Mouse (Mus musculus) cerebellum, adult (tissue): ENCODE measurements around the gene Borcs7.
"Not testable (repeated sequence)": the region's sequence is repeated elsewhere in the genome, so short reads cannot be mapped to it uniquely, and the experiment has no call there.

ENCODE experiments used
- ATAC-seq: cut with Nextera tagmentation; 2 replicates; pipeline ENCODE4 v1.9.2; 2017; ENCODE audit warnings: mild to moderate bottlenecking, moderate library complexity, mixed read lengths; ENCODE audit not compliant: insufficient number of reproducible peaks, low FRiP score, low TSS enrichment

The Borcs7 gene

DNA sequence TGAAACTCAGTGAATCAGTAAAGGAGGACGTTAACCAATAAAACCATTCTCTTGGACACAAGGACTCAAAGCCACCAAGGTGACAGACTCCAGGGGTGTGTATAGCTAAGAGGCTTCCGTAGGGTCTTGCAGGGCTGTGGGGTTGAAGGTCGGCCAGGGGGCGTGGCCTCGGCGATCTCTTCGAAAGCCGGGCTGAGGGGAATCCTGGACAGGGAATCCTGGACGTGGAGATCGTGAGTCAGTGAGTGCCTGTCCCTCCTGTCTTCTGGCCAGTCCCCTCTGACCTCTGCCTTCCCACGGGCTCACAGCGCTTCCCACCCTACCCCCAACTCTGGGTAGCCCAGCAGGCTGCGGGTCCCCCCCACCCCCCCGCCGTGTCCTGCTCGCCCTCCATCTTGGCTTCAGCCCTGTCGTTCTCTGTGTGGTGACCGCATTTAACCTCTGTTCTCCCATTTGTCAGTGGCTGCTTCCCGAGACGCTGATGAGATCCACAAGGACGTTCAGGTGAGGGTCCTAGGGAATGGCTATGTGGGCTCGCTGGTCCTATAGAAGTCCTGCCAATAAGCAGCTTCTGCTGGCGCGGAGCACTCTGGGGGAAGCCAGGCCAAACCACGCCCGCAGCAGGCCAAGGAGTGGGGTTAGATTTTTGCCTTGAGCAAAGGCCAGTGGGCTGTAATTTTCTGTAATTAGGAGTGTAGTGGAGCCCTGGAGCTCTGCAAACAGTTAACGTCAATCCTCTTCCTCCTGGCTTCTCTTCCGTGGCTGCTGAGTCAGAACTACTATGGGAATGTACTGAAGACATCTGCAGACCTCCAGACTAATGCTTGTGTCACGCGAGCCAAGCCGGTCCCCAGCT is 17.8 kb downstream of the Borcs7 start, which contains the start of gene As3mt:
TSS of gene As3mt (plus strand) at position 163 of the 856 bp plus-strand sequence.
- no peak for ATAC-seq

DNA sequence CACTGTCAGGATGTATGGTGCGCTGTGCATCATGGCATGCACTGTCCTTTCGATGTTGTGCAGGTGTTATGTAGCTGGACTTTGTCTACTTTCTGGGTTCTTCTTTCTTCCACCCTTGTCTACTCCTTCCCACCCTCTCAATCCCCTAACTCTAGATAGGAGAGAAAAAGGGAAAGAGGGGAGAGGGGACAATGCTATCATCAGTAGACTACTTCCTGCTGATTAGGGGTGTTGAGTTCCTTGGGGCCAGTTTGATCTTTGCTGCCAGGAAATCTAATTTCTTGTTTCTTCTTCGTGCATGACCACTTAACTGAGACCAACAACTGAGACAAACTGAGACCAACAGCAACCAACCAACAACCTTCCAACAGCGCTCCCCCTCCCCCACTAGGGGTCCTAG is 20.9 kb downstream of the Borcs7 start:
- ATAC-seq, result no peak

DNA sequence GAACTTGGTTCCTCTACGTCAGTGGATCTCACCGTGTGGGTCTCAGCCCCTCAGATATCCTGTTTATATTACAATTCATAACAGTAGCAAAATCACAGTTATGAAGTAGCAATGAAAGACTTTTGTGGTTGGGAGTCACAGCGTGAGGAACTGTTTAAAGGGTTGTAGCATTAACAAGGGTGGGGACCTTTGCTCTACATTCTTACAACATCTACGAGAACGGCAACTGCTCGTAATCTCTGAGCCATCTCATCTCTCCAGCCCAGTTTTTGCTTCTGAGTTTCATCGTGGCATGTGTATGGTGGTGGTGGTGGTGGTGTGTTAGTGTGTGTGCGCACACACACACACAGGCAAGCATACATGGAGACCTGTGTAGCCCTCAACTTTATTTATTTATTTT is 24.5 kb downstream of the Borcs7 start:
- no peak for ATAC-seq

DNA sequence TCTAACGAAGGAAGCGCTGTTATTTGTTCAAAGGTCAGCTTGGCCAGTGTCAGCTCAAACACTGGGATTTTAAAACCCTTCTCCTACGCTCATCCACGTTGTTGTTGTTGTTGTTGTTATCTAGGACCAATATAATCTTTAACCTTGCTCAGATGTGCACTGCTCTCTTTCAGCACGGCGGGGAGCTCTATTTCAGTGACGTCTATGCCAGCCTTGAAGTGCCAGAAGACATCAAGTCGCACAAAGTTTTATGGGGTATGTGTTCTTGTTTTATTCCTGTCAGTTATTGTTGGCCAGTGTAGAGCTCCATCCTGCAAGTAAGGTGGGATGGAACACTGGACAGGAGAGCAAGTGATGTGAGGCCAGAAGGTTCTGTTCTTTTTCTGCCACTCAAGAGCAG is 25.3 kb downstream of the Borcs7 start:
- no peak for ATAC-seq

DNA sequence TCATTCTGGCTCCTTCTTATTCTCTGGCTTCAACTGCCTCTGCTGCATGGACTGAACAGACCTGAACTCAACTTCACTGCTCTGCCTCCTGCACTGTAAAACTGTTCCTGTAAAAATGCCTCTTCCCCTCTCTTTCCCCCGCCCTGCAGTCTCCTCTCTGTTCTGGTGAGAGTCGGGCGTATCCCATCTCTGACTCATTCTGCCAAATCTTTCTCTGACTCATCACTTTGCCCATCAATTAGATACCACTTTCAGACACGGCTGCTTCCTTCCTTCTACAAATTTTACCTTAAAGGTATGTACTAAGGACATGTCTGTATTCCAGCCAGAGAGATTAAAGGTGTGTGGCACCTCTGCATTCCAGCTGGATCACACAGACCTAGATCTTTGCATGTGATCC is 28.4 kb downstream of the Borcs7 start:
- ATAC-seq, result no peak

DNA sequence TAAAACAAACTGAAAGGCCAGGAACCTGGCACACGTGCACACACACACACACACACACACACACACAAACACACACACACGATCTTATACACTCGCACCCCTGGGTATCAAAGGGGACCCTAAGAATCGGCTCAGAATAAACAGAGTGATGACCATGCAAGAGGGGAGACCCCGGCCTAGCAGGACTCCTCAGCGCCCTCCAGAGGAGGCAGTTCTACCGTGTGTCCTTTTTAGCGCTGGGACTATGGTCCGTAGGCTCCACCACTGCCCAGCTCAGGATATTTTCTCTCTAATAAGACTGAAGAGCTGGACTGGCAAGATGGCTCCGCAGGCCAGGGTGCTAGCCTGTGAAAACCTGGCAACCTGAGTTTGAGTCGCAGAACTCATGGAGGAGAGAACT is 34.7 kb downstream of the Borcs7 start:
- ATAC-seq, result no peak

DNA sequence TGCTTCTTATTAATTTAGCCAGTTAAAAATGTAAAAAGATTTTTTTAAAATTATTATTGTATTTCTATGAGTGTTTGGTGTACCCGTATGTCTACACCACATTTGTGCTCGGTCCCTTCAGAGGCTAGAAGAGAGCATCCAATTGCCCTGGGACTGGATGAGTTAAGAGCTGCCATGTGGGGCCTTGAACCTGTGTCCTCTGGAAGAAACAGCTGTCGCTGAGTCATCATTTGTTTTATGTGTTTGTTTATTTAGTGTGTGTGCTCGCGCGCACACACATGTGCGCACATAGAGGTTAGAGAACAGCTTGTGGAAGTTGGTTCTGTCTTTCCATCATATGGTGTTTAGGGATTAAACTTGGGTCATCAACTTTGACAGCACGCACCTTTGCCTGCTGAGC is 36.4 kb downstream of the Borcs7 start:
- ATAC-seq, result no peak

DNA sequence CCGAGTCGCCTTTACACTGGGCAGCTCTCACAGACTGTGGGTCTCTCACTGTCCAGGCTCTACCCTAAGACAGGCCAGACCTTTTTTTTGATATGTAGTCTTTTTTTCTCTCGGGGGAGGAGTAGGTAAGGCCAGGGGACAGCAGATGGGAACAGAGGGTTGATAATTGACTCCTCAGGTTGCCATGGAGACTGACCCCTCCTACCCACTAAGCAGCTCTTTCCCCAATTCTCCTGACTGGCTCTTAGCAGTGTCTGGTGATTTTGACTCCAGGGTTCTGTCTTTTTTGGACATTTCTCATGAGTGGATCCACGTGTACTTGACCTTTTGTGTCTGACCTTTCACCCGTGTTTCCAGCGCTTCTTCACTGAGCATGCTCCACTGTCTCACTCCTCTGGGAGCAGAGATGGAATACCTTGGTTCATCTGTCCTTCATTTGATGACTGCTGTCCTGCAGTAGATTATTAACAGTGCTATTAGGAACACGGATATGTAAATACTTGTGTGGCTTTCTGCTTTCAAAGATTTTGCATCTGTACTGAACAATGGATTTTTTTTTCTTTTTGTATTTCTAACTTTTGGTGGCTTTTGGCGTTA is 37.5 kb downstream of the Borcs7 start:
- ATAC-seq, result no peak

DNA sequence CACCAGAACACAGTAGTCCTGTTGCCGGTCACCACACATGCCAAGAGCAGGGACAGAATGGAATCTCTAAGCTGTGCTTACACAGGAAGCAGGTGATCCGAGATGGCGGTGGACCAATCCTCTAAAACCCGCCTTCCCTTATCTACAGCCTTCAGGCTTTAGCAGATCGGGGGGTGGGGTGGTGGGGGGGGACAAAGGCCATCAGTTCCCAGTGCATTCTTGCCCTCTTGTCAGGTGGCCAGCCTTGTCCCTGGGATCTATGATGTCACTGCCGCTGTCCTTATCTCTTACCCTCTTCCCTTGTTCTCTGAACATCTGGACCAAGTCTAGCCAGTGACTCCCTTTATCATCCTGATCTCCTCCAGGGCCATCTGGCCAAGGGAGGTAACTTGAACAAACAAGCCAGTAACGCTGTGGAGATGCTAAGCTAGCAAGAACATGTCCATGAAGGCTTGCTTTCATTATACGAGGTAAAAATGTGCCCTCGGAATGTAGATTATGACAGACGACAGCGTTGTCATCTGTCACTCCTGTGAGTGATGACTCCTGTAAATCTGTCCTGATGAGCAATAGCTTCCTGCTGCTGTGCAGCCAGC is 38.3 kb downstream of the Borcs7 start:
- no peak for ATAC-seq

DNA sequence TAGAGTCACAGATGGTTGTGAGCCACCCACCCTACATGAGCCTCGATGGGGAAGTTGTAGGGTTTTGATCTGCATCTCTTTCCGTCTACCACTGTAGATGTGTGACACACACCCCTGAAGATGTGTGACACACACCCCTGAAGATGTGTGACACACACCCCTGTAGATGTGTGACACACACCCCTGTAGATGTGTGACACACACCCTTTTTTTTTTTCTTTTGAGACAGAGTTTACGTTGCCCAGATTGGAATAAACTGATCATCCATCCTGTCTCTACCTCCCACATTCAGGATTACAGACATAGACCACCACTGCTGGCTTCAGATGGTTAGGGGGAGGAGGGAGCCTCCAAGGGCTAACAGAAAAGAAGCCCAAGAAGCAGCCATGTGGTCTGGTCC is 39.2 kb downstream of the Borcs7 start:
- no peak for ATAC-seq

DNA sequence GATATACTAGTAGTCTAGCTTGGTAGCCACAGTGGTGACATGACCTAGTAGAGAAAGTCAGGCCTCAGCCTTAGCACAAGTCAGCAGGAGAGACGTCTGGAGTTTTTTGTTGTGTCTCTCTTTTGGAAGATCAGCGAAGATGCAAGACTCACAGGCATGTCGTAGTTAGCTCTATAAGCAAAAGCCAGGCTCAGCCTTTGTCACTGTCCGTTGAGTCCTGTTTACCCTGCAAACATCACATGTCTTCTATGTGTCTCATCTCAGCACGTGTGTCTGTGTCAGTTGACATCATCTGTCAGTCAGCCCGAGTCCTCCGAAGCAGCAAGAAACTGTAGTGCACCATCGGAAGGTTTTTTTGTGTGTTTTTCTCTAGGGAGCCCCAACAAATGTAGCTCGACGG is 41.6 kb downstream of the Borcs7 start:
- ATAC-seq, result no peak

DNA sequence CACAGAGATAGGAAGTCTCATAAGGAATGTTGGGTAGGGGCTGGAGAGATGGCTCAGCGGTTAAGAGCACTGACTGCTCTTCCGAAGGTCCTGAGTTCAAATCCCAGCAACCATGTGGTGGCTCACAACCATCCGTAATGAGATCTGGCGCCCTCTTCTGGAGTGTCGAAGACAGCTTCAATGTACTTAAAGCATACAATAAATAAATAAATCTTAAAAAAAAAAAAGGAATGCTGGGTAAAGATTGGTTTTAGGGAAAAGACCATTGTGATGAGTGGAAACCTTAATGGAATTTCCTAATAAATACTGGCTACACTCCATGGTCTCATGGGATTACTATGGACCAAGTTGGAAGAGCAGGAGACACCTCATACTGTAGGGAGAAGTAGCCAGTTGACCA is 43.0 kb downstream of the Borcs7 start:
- ATAC-seq, result not testable (repeated sequence)

DNA sequence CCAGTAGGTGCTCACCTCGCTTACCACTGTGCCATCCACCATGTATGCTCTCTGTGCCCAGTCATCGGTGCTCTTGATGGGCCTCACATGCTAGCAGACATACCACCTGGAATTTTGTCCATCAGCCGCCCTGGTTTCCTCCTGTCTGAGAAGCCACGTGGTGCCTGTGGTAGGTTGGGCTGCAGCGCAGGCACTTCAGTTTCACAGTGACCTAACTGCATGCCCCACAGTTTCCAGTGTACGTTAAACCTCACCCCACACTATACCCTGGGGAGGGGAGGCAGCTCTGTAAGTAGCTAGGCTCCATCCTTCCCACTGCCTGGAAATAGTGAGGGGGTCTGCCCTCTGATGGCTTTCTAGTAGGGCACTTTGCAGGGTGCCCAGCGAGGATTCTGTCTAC is 43.9 kb downstream of the Borcs7 start:
- ATAC-seq, result no peak

DNA sequence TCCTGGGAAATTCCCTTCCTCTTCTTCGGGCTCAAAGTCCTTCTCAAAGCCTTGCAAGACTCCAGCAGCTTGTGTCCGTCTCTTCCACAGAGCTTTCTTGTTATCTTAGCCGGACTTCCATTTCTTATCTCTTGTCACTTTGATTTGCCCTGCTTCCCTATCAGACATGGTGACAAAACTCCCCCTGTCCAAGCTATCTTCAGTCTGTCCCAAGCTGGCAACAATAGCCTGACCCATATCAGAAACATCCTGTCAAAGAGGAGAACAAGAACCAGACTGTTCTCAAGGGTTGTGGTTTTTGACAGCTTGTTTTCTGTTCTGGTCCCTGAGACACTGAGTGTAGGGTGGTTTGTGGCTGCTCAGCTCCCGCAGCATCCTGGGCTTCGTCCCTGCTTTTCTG is 45.5 kb downstream of the Borcs7 start:
- no peak for ATAC-seq

DNA sequence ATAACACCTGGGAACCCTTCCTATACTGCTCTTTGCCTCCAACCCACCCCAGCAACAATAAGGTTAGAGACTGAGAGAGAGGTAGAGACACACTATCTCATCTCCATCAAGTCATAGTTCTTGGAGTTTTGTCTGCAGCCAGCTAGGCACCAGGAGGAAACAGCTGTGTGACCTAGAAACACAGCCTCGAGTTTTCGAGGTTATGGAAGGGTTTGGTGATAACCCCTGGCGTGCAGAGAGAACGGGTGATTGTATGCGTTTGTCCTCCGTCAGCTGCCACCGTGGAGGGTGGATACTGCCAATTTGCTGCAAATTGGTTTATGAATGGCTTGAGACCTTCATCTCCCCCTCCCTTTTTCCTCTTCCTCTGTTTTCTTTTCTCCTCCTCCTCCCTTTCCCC is 47.4 kb downstream of the Borcs7 start:
- ATAC-seq, result no peak

DNA sequence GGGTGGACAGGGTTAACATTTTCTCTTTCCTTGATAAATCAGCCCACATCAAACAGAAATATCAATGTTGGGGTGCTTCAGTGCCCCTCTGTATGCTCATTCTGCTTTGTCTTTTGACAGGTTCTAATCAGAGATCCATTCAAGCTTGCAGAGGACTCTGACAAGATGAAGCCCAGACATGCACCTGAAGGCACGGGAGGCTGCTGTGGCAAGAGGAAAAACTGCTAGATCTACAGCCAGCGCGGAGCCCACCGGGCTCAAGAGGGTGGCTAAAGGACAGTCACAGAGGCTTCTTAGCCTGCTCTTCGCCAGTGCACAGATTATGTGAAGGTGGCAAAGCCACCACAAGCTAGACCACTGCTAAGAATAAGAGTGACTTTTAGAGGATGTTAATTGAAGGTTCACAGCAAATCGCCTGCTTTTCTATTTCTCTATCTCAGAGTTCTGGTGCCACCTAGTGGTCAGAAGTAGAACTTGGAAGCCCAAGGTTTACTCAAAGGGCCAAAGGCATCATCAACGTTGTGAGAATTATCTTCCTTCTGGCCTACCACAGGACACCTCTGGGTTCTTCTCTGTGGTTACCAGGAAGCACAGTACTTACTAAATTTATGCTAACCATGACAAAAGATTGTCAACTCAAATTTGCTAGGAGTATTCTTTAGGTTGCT is 50.8 kb downstream of the Borcs7 start:
- no peak for ATAC-seq

DNA sequence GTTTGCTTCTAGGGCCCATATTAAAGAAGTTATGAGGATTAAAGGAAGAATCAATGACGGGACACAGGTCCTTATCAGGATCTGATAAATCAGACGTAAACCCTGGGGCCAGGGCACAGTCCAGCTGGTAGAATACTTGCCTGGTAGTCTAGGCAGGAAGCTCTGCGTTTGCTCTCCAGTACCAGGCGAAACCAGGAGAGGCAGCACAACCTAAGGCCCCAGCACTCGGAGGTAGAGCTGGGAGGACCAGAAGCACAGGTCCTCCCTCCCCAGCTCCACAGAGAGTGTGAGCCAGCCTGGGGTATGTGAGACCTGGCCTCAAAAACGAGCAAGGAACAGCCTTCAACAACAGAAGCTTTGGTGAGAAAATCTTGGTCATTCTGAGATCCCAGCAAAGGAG is 51.9 kb downstream of the Borcs7 start:
- ATAC-seq, result no peak

DNA sequence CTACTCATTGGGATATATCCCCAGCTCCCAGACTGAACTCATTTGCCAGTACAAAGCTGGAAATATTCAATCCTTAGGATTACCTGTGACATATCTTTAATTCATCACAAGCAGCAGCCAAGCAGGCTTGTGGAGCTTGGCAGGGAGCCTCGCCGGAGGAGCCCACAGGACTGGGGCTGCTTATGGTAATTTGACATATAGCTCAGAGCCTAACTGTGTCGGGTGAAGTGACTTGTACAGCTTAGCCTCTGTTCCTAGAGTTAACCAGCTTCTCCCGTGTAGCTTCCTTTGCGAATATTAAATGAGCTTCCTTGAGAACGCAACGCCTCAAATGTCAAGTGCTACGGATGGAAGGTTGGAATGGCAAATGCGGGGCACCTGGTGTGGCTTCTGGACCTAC is 55.0 kb downstream of the Borcs7 start:
- ATAC-seq, result no peak

DNA sequence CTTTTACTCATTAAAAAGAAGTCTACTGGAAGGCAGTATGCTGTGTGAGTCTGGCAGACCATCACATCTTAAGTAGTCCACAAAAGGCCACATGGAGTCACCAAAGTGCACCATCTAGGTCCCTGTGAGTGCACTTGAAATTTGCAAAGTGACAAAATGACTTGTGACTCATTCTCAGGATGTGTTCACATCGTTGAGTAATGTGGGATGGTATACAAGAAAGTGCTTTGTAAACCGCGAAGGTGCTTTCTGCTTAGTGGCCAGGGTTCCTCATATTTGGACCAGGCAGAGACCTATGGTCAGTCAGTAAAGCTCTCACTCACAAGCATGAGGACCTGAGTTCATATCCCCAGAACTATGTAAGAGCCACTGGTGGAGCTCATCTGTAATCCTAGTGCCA is 58.1 kb downstream of the Borcs7 start:
- no peak for ATAC-seq

DNA sequence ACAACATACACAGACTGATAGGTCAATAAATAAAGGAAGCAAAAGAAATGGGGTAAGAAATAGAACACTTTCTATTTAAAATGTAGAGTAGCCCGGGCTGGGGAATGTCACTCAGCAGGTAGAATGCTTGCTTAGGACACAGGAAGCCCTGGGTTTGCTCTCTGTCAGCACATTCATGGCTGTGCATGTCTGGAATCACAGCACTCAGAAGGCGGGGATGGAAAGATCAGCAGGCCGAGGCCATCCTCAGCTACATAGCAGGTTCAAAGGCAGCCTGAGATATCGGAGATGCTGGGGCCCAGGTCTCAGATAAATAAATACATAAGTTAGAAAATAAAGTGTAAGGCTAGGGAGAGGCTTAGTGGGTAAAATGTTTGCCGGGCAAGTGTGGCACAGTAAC is 62.5 kb downstream of the Borcs7 start:
- ATAC-seq, result no peak
